Mouse (Mus musculus) liver, embryonic 16.5 days (tissue): ENCODE measurements around the gene Klhl18. TPM values are rescaled to one million over a fixed set of nuclear protein-coding genes. Genes with fewer than 3 reads are reported as not detected.

Experiments used
- ATAC-seq: fragments of 200-750 bp; cut with Nextera tagmentation; 2 replicates; pipeline ENCODE4 v1.8.0; 2017; ENCODE audit warnings: low read depth, mild to moderate bottlenecking, moderate number of reproducible peaks, moderate library complexity
- H3K27ac ChIP-seq: fragments of 300-500 bp; sonication (generic); 2 replicates; pipeline ENCODE4 v1.5.1; 2014; ENCODE audit warnings: mild to moderate bottlenecking, low read length
- H3K27me3 ChIP-seq: fragments of 300-500 bp; sonication (generic); 2 replicates; pipeline ENCODE4 v1.6.1; 2014; ENCODE audit warnings: low read depth, low read length, mixed read lengths; ENCODE audit not compliant: control insufficient read depth, insufficient read depth
- H3K36me3 ChIP-seq: fragments of 300-500 bp; sonication (generic); 2 replicates; pipeline ENCODE4 v1.6.1; 2014; ENCODE audit warnings: mild to moderate bottlenecking; ENCODE audit not compliant: control insufficient read depth, insufficient read depth
- H3K4me1 ChIP-seq: fragments of 300-500 bp; sonication (generic); 2 replicates; pipeline ENCODE4 v1.6.1; 2014; ENCODE audit warnings: low read depth, low read length, mixed read lengths; ENCODE audit not compliant: control insufficient read depth
- H3K4me2 ChIP-seq: fragments of 300-500 bp; sonication (generic); 2 replicates; pipeline ENCODE4 v1.6.1; 2014; ENCODE audit warnings: low read depth, low read length, mixed read lengths
- H3K4me3 ChIP-seq: fragments of 300-500 bp; sonication (generic); 2 replicates; pipeline ENCODE4 v1.5.1; 2014; ENCODE audit warnings: low read depth, mild to moderate bottlenecking, low read length
- H3K9ac ChIP-seq: fragments of 300-500 bp; sonication (generic); 2 replicates; pipeline ENCODE4 v1.6.1; 2014; ENCODE audit warnings: low read depth, low read length
- H3K9me3 ChIP-seq: fragments of 300-500 bp; sonication (generic); replicated peaks from 2 replicates; pipeline ENCODE4 v1.6.1; 2016; ENCODE audit warnings: low read length; ENCODE audit not compliant: control insufficient read depth
- WGBS: fragments of 180-500 bp; shearing (Covaris S2); extraction: QIAGEN DNeasy Blood & Tissue Kit; methylation state at CpG from one replicate; pipeline ENCODE4 v1.1.7; 2014; ENCODE audit not compliant: insufficient replicate concordance; 5-methylcytosine and 5-hydroxymethylcytosine counted together
- polyA plus RNA-seq: library from polyadenylated mRNA; unstranded; fragments of >200 nt; fragmentation: Nextera tagmentation; extraction: Ambion mirVana; gene quantifications from 2 replicates; pipeline ENCODE4 v1.2.1, GENCODE M21; 2015

The Klhl18 gene
- polyA plus RNA-seq, 1 experiment from 2014 or later = 2.5 TPM

DNA sequence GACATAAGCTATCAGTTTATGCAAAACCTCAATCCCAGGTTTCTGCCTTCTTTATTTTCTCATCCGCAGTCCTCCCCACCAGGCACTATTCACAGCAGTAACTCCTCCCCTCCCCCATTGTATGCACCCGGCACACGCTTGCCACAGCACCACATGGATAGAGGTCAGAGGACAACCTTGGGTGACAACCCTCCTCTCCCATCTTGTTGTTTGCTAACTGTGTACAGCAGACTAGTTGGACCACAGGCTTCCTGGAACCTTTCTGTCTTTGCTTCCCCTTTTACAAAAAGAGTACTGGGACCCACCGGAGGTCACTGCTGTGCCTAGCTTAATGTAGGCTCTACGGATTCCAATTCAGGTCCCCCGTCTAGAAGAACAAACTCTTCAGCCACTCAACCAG is 35.9 kb downstream of the Klhl18 start:
- ATAC-seq = peak; percentile 65; the same call in 1 of the 2 replicates
- H3K4me2 ChIP-seq = no peak overlapping the region
- no peaks in the 10 kb centered on the region for H3K27me3 ChIP-seq
- no peak overlapping the region for H3K9ac ChIP-seq
- no peak overlapping the region for H3K27ac ChIP-seq
- no peaks in the 10 kb centered on the region; the same call in 1 of the 2 replicates for H3K4me1 ChIP-seq
- no peaks in the 10 kb centered on the region for H3K9me3 ChIP-seq
- no peak overlapping the region for H3K4me3 ChIP-seq
- H3K36me3 ChIP-seq = 0 out of 2 replicates have a peak, but pooled peaks cover 2% of the 10 kb centered on the region
- 32% methylated on average over 6 of the region's 6 CpGs for WGBS

DNA sequence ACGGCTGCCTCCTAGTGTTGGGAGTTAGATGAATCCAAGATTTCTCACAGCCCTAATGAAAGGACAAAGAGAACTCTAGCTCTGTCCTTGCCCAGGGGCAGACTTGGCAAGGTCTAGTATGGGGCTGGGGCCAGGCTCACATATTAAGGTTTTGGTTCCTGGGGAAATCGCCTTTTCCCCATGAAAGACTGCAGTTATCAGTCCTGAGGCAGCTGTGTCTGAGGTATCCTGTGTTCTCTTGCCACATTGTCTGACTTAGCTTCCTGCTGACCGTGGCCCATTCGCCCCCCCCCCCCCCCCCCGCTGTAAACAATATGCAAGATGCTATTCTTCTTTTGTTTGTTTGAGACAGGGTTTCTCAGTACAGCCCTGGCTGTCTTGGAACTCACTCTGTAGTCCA is 36.4 kb downstream of the Klhl18 start:
- no peak for ATAC-seq

DNA sequence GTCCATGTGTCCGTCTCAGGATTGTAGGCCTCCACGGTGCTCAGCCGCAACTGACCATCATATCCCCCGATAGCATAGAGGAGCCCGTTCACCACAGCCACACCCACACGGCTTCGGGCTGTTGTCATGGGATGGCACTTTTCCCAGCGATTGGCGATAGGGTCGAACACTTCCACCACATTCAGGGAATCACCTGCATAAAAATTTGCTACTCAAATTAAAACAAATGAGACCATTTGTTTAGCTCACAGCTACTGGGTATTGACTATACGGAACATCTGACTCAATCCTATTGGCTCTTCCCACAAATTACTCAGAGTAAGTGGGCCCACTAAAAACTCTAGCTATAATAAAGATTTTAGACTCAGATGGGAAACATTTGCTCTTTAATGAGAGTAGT is 40.5 kb downstream of the Klhl18 start:
- Histone ChIP-seq H3K27ac (no peak overlapping the region), H3K36me3 (0 out of 2 replicates have a peak, but pooled peaks cover 2% of the 10 kb centered on the region), H3K9me3 (no peaks in the 10 kb centered on the region), H3K9ac (no peak overlapping the region), H3K27me3 (no peaks in the 10 kb centered on the region), H3K4me1 (no peaks in the 10 kb centered on the region; the same call in 1 of the 2 replicates), H3K4me2 (no peak overlapping the region), H3K4me3 (no peak overlapping the region)
- ATAC-seq = no peak
- WGBS = 82% methylated on average over 11 of the region's 11 CpGs

More for the DNA sequence above, 36.4 kb downstream of the Klhl18 start:
- no peak overlapping the region for H3K27ac ChIP-seq
- no peaks in the 10 kb centered on the region for H3K27me3 ChIP-seq
- no peak overlapping the region for H3K4me3 ChIP-seq
- H3K9me3 ChIP-seq = no peaks in the 10 kb centered on the region
- no peaks in the 10 kb centered on the region; the same call in 1 of the 2 replicates for H3K4me1 ChIP-seq
- no peak overlapping the region for H3K9ac ChIP-seq
- H3K36me3 ChIP-seq = 0 out of 2 replicates have a peak, but pooled peaks cover 2% of the 10 kb centered on the region
- WGBS = 16% methylated on average over 3 of the region's 5 CpGs
- no peak overlapping the region for H3K4me2 ChIP-seq

DNA sequence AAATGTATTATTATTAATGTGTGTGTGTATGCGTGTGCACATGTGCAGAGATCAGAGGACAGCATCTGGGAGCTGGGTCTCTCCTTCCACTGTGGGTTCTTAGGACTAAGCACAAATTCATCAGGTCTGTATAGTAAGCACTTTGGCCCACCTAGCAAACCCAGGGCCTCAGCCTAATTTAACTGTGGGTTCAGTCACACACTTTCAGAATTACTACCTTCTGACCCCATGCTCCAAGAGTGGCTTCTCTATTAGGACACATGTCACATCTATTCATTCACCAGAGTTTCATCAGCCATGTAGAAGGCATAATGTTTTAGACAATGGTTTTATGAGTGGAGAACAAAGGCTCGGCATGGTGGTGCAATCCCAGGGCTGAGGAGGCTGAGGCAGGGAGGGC is 43.4 kb downstream of the Klhl18 start:
- Histone ChIP-seq H3K36me3 (0 out of 2 replicates have a peak, but pooled peaks cover 2% of the 10 kb centered on the region), H3K4me1 (no peaks in the 10 kb centered on the region), H3K9me3 (no peaks in the 10 kb centered on the region), H3K9ac (no peak overlapping the region), H3K27me3 (no peaks in the 10 kb centered on the region), H3K27ac (no peak overlapping the region), H3K4me2 (no peak overlapping the region), H3K4me3 (no peak overlapping the region)
- WGBS = 67% methylated on average over 2 of the region's 2 CpGs
- ATAC-seq = no peak

DNA sequence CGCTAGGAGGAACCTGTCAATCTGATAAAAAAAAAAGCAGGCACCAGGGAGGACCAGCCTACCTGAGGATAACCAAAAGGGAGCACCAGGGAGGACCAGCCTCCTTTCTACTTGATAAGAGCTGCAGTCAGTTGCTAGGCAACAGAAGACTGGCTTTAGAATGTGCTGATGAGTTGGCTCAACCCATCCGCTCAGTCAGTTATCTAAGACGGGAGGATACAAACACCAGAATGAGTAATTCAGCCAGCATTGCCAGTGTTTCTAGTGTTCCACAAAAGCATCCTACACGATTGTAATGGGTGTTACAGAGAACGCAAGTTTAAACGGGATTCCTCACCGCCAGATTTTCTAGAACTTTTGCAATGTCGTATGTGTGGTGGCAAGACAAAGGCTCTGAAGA is 45.3 kb downstream of the Klhl18 start:
- H3K27me3 ChIP-seq = no peaks in the 10 kb centered on the region
- H3K4me2 ChIP-seq = no peak overlapping the region
- H3K9me3 ChIP-seq = no peaks in the 10 kb centered on the region
- WGBS = 66% methylated on average over 8 of the region's 8 CpGs
- no peak overlapping the region for H3K27ac ChIP-seq
- H3K4me1 ChIP-seq = no peaks in the 10 kb centered on the region
- ATAC-seq = no peak
- H3K9ac ChIP-seq = no peak overlapping the region
- H3K4me3 ChIP-seq = no peak overlapping the region
- 0 out of 2 replicates have a peak, but pooled peaks cover 2% of the 10 kb centered on the region for H3K36me3 ChIP-seq

DNA sequence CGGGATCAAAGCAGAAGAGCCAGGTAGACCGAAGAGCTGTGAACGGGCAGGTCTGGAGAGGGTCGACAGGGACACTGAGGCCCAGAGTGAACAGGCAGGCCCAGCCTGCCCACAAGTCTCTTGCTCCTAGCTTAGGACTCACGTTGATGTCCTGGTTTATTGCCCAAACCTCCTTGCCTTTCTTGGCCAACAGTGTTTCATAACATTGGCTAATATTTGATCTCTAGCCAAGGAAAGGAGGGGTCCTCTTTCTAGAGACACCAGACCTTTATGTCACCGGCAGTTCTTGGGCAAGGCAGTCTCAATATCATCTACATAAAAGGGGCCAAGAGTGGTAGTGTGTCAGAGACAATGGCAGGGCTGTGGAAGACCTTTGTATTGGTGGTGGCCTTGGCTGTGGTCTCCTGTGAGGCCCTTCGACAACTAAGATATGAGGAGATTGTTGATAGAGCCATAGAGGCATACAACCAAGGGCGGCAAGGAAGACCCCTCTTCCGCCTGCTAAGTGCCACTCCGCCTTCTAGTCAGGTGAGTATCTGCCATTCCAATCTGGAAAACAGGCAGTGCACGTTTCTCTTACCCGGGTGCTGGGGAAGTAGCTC is 56.9 kb downstream of the Klhl18 start, which contains the start of gene Ngp:
Gene Ngp, plus strand, starts transcription at position 237 of the 602 bp plus-strand sequence.
- no peak for ATAC-seq
- Histone ChIP-seq H3K27ac (no peak within 1 kb of the TSS), H3K4me1 (no peaks in the 10 kb centered on the region), H3K9ac (no peak within 1 kb of the TSS), H3K27me3 (no peaks in the 10 kb centered on the region), H3K9me3 (no peaks in the 10 kb centered on the region), H3K4me2 (no peak within 1 kb of the TSS), H3K36me3 (no peaks in the 10 kb centered on the region), H3K4me3 (peak within 1 kb of the TSS; percentile 11; the same call in 1 of the 2 replicates)
- 70% methylated on average over 12 of the region's 12 CpGs for WGBS

DNA sequence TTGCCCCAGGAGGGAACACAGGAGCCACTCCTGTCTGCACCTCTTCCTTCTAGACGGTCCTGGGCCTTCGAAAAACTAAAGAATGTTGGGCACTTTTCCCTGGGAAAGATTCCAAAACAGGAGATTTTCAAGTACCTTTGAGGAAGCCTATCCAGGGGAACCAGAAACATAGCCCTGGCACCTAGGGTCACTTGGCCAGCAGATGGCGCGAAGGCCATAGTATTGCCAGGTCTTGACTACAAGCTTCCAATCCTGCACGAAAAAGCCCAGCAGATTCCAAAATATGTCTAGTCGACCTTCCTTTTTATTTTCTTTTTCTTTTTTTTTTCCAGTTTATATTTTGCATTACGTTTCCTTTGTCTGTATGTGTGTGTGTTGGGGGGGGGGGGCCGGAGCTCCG is 62.7 kb downstream of the Klhl18 start:
- Histone ChIP-seq H3K9ac (no peak overlapping the region), H3K4me1 (peaks cover 4% of the 10 kb centered on the region), H3K9me3 (no peaks in the 10 kb centered on the region), H3K27me3 (no peaks in the 10 kb centered on the region), H3K36me3 (no peaks in the 10 kb centered on the region), H3K4me2 (no peak overlapping the region), H3K27ac (no peak overlapping the region), H3K4me3 (no peak overlapping the region)
- ATAC-seq = no peak
- WGBS = 48% methylated on average over 9 of the region's 9 CpGs

DNA sequence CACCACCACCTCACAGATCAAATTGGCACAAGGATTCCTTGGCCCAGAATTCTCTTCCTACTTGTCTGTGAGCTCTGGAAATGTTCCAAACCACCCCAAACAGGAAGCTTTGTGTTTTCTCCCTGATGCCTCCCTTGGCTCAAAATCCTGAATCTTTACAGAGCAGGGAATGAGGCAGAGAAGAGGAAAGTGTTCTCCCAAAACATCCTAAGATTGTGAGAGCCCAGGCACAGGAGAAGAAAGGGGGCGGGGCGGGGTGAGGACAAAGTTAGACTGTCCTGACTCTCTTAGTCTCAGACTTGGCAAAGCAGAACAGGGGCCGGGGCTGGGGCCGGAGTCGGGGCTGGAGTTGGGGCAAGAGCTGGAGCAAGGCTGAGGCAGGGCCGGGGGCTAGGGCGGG is 63.6 kb downstream of the Klhl18 start:
- H3K4me2 ChIP-seq = no peak overlapping the region
- H3K4me3 ChIP-seq = no peak overlapping the region
- H3K4me1 ChIP-seq = peaks cover 7% of the 10 kb centered on the region
- H3K9me3 ChIP-seq = no peaks in the 10 kb centered on the region
- whole genome bisulfite sequencing = 71% methylated on average over 7 of the region's 7 CpGs
- H3K36me3 ChIP-seq = no peaks in the 10 kb centered on the region
- no peak overlapping the region for H3K27ac ChIP-seq
- H3K9ac ChIP-seq = no peak overlapping the region
- ATAC-seq = no peak
- H3K27me3 ChIP-seq = no peaks in the 10 kb centered on the region
